Mouse (Mus musculus): Measurements from ENCODE around the gene Glyatl3. TPM values are rescaled to one million over a fixed set of nuclear protein-coding genes. Genes with fewer than 3 reads are reported as not detected.

Glyatl3 gene
- total and polyA plus RNA-seq, 3 experiments: not detected

DNA sequence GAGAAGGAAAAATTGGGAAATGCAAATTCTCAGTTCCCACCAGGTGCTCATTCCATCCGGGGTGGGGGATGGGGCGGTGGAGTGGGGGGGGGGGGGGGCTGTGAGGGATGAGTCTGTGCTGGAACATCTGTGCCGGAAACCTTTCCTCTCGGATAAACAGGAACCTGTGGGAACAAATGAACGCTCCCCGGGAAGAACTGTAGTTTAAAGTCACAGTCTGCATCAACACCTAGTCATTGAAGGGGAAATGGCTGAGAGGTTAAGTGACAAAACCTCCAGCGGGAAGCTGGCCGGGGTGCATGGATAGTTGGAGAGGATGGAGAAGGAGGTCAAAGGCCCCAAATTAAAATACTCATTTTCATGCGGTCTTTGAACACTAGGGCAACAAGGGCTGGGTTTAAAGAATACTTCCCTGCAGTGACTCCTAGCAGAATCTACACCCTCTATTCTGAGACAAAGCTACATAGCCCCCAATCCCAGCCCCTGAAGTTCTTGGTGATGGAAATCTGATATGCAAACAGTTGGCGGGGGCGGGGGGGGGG is 10.0 kb downstream of the Glyatl3 start:
- Histone ChIP-seq H3K4me3 (ENCODE audit: low read depth, low read length) (no peak overlapping the region), H3K4me1 (ENCODE audit: insufficient read depth, low read depth, low read length) (peaks cover 3% of the 10 kb centered on the region), H3K27me3 (ENCODE audit: insufficient read depth, low read length) (peaks cover 7% of the 10 kb centered on the region), H3K36me3 (replicated peaks) (no peaks in the 10 kb centered on the region), H3K9me3 (replicated peaks) (no peaks in the 10 kb centered on the region)
- DNase-seq (ENCODE audit: low spot score) (no peak), ATAC-seq (ENCODE audit: extremely low read depth, insufficient number of reproducible peaks, low FRiP score, poor library complexity, severe bottlenecking) (no peak)
- TF ChIP-seq GATA1 (IDR thresholded peaks at IDR 0.05; ENCODE audit: borderline replicate concordance, low read length): no peak
- TF ChIP-seq CTCF (IDR thresholded peaks at IDR 0.05; ENCODE audit: low read depth, low read length): no peak
- TF ChIP-seq GATA2 (IDR thresholded peaks at IDR 0.05; ENCODE audit: borderline replicate concordance, low read depth, low read length): no peak
- TF ChIP-seq POLR2AphosphoS5 (IDR thresholded peaks at IDR 0.05; ENCODE audit: insufficient replicate concordance, low read depth, low read length): no peak
- TF ChIP-seq TAL1 (conservative IDR thresholded peaks at IDR 0.05; ENCODE audit: low read depth, low read length): no peak

DNA sequence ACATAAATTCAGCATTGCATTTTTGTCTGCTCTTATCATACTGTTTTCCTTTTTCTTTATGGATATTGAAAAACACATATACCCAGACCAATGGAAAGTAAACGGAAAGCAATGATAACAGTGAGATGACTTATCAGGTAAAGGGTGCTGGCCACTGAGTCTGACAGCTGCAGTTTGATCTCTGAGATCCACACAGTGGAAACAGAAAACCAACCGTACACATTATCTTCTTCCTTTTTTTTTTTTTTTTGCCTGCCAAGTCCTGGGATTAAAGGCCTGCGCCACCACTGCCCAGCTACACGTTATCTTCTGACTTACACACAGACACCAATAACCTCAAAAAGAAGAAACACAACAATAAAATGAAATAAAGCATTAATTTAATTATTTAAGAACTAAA is 10.8 kb downstream of the Glyatl3 start:
- no peak for DNase-seq (ENCODE audit: low spot score)
- Histone ChIP-seq H3K4me3 (ENCODE audit: low read depth, low read length) (no peak overlapping the region), H3K4me1 (ENCODE audit: insufficient read depth, low read depth, low read length) (peaks cover 3% of the 10 kb centered on the region), H3K27me3 (ENCODE audit: insufficient read depth, low read length) (peaks cover 7% of the 10 kb centered on the region), H3K36me3 (replicated peaks) (no peaks in the 10 kb centered on the region), H3K9me3 (replicated peaks) (no peaks in the 10 kb centered on the region)
- no peak for ATAC-seq (ENCODE audit: extremely low read depth, insufficient number of reproducible peaks, low FRiP score, poor library complexity, severe bottlenecking)
- TF ChIP-seq GATA1 (IDR thresholded peaks at IDR 0.05; ENCODE audit: borderline replicate concordance, low read length) (no peak), POLR2AphosphoS5 (IDR thresholded peaks at IDR 0.05; ENCODE audit: insufficient replicate concordance, low read depth, low read length) (no peak), GATA2 (IDR thresholded peaks at IDR 0.05; ENCODE audit: borderline replicate concordance, low read depth, low read length) (no peak), TAL1 (conservative IDR thresholded peaks at IDR 0.05; ENCODE audit: low read depth, low read length) (no peak), CTCF (IDR thresholded peaks at IDR 0.05; ENCODE audit: low read depth, low read length) (no peak)

DNA sequence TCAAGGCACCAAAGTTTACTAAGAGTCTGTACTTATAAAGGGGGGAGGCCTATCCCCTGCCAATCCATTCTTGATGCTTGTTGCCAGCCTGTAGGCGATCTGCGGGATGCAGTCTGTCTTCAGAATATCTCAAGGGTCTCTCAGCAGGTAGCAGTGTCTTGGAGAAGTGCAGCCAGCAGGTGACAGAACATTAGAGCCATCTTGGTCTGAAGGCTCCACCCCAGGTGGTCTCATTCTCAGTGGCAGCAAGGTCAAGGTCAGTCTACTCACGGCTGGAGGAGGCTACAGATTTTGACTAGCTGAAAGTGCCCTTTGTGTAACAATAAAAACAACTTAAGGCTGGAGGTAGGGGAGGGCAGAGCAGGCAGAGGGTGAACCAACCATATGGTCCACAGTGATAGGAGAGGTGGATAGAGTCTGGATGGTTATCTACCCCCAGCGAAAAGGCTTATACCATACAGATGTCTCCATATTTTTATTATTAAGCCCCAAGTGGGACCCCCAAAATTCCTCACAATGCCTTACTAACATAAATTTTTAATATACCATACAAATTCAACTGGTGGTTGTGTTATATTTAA is 14.3 kb downstream of the Glyatl3 start:
- ATAC-seq (ENCODE audit: extremely low read depth, insufficient number of reproducible peaks, low FRiP score, poor library complexity, severe bottlenecking): no peak
- H3K4me1 ChIP-seq (ENCODE audit: insufficient read depth, low read depth, low read length): peaks cover 3% of the 10 kb centered on the region
- no peak for DNase-seq (ENCODE audit: low spot score)
- no peaks in the 10 kb centered on the region for H3K36me3 ChIP-seq (replicated peaks)
- peaks cover 6% of the 10 kb centered on the region for H3K27me3 ChIP-seq (ENCODE audit: insufficient read depth, low read length)
- no peaks in the 10 kb centered on the region for H3K9me3 ChIP-seq (replicated peaks)
- no peak overlapping the region for H3K4me3 ChIP-seq (ENCODE audit: low read depth, low read length)
- TF ChIP-seq CTCF (IDR thresholded peaks at IDR 0.05; ENCODE audit: low read depth, low read length) (no peak), GATA1 (IDR thresholded peaks at IDR 0.05; ENCODE audit: borderline replicate concordance, low read length) (no peak), GATA2 (IDR thresholded peaks at IDR 0.05; ENCODE audit: borderline replicate concordance, low read depth, low read length) (no peak), TAL1 (conservative IDR thresholded peaks at IDR 0.05; ENCODE audit: low read depth, low read length) (no peak), POLR2AphosphoS5 (IDR thresholded peaks at IDR 0.05; ENCODE audit: insufficient replicate concordance, low read depth, low read length) (no peak)

DNA sequence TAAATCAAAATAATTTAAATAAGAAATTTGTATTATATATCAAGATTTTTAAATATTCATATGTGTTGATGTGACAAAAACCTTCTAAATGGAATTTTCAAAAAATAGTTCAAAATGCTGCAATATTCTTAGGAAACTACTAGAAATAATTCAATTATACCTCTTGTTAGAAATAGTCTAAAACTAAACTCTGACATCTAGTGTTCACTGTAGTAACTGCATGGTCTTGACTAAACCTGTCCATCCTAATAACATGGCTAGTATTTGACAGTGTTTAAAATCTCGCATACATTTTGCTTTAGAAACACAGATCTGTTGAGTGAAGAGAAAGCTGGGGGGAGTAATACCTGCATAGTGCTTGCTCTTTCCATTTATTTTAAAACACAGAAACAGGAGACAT is 17.3 kb downstream of the Glyatl3 start:
- no peaks in the 10 kb centered on the region for H3K36me3 ChIP-seq (replicated peaks)
- H3K27me3 ChIP-seq (ENCODE audit: insufficient read depth, low read length): peaks cover 3% of the 10 kb centered on the region; the same call in 1 of the 2 replicates
- DNase-seq (ENCODE audit: low spot score): no peak
- no peaks in the 10 kb centered on the region for H3K9me3 ChIP-seq (replicated peaks)
- no peak for ATAC-seq (ENCODE audit: extremely low read depth, insufficient number of reproducible peaks, low FRiP score, poor library complexity, severe bottlenecking)
- TF ChIP-seq CTCF (IDR thresholded peaks at IDR 0.05; ENCODE audit: low read depth, low read length): no peak
- TF ChIP-seq POLR2AphosphoS5 (IDR thresholded peaks at IDR 0.05; ENCODE audit: insufficient replicate concordance, low read depth, low read length): no peak
- TF ChIP-seq GATA2 (IDR thresholded peaks at IDR 0.05; ENCODE audit: borderline replicate concordance, low read depth, low read length): no peak
- no peak for TF ChIP-seq GATA1 (IDR thresholded peaks at IDR 0.05; ENCODE audit: borderline replicate concordance, low read length)
- TF ChIP-seq TAL1 (conservative IDR thresholded peaks at IDR 0.05; ENCODE audit: low read depth, low read length): no peak
- no peaks in the 10 kb centered on the region for H3K4me1 ChIP-seq (ENCODE audit: insufficient read depth, low read depth, low read length)
- H3K4me3 ChIP-seq (ENCODE audit: low read depth, low read length): no peak overlapping the region

DNA sequence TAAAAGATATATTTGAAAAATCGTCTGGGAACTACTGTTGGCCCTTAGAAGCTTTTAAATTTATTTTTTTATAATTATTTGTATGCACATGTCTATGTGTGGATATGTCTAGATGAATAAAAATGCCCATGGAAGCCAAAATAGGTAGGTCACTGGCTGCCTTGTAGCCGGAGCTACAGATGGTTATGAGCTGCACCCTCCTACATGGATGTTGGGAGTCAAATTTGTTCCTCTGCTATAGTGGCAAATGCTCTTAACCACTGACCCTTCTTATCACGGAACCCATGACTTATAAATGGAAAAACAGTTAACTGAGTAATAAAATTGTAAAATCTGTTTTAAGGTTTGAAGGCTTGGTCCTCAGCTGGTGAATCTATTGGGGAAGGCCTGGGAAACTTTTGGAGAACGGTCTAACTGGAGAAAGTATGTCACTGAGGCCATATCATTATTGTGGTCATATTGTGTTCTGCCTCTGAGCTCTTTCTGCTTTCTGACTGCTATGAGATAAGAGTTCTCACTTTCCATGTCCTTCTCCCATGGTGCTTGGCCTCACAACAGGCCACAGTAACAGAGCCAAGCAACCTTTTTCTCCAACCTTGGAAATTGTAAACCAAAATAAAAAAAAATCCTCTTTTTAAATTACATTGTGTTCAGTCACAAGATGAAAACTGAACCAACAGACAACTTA is 26.2 kb downstream of the Glyatl3 start:
- Histone ChIP-seq H3K27me3 (ENCODE audit: insufficient read depth, low read length) (peaks cover 3% of the 10 kb centered on the region; the same call in 1 of the 2 replicates), H3K9me3 (replicated peaks) (no peaks in the 10 kb centered on the region), H3K4me1 (ENCODE audit: insufficient read depth, low read depth, low read length) (no peaks in the 10 kb centered on the region), H3K4me3 (ENCODE audit: low read depth, low read length) (no peak overlapping the region), H3K36me3 (replicated peaks) (no peaks in the 10 kb centered on the region)
- no peak for ATAC-seq (ENCODE audit: extremely low read depth, insufficient number of reproducible peaks, low FRiP score, poor library complexity, severe bottlenecking)
- TF ChIP-seq CTCF (IDR thresholded peaks at IDR 0.05; ENCODE audit: low read depth, low read length): no peak
- no peak for TF ChIP-seq TAL1 (conservative IDR thresholded peaks at IDR 0.05; ENCODE audit: low read depth, low read length)
- TF ChIP-seq GATA1 (IDR thresholded peaks at IDR 0.05; ENCODE audit: borderline replicate concordance, low read length): no peak
- TF ChIP-seq POLR2AphosphoS5 (IDR thresholded peaks at IDR 0.05; ENCODE audit: insufficient replicate concordance, low read depth, low read length): no peak
- no peak for TF ChIP-seq GATA2 (IDR thresholded peaks at IDR 0.05; ENCODE audit: borderline replicate concordance, low read depth, low read length)
- no peak for DNase-seq (ENCODE audit: low spot score)

DNA sequence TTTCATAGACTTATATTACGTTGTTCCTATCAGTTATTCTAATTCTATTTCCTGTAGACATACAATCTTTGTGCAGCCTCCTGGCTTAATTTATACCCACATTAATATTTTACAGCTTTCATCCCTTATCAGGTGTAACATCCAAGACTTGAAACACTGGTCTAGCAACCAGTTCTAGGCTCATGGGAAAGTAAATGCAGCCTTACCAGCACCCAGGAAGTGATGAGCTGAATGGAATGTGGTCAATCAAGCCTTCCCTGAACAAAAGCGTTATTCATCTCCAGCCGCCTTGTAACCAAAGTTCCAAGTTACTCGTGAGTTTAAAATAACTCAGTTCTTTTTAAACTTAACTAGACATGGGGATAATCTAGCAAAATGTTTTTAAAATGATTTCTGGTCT is 29.0 kb downstream of the Glyatl3 start:
- H3K4me3 ChIP-seq (ENCODE audit: low read depth, low read length): no peak overlapping the region
- H3K9me3 ChIP-seq (replicated peaks): no peaks in the 10 kb centered on the region
- ATAC-seq (ENCODE audit: extremely low read depth, insufficient number of reproducible peaks, low FRiP score, poor library complexity, severe bottlenecking): no peak
- DNase-seq (ENCODE audit: low spot score): no peak
- H3K36me3 ChIP-seq (replicated peaks): no peaks in the 10 kb centered on the region
- TF ChIP-seq TAL1 (conservative IDR thresholded peaks at IDR 0.05; ENCODE audit: low read depth, low read length): no peak
- no peak for TF ChIP-seq GATA1 (IDR thresholded peaks at IDR 0.05; ENCODE audit: borderline replicate concordance, low read length)
- no peak for TF ChIP-seq GATA2 (IDR thresholded peaks at IDR 0.05; ENCODE audit: borderline replicate concordance, low read depth, low read length)
- TF ChIP-seq POLR2AphosphoS5 (IDR thresholded peaks at IDR 0.05; ENCODE audit: insufficient replicate concordance, low read depth, low read length): no peak
- no peak for TF ChIP-seq CTCF (IDR thresholded peaks at IDR 0.05; ENCODE audit: low read depth, low read length)
- peaks cover 22% of the 10 kb centered on the region for H3K4me1 ChIP-seq (ENCODE audit: insufficient read depth, low read depth, low read length)
- peaks cover 7% of the 10 kb centered on the region for H3K27me3 ChIP-seq (ENCODE audit: insufficient read depth, low read length)
